Comparison of ENCODE assay signal across 8 mouse cellular contexts in the genomic region with DNA sequence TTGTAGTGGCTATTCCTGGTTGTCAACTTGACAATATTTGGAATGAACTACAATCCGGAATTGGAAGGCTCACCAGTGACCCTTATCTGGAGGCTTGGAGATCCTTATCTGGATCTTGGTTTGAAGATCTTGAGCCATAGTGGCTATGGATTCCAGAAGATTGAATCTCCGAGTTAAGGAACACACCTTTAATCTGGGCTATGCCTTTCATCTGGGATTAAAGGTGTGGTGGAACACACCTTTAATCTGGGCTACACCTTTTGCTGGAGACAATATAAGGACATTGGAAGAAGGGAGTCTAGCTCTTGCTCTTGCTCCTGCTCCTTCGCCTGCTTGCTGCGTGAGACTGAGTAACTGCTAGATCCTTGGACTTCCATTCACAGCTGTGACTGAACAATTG. TPM values are rescaled to one million over a fixed set of nuclear protein-coding genes. Genes with fewer than 3 reads are reported as not detected.
DNase-seq lines count a peak whose midpoint lies in the region; ATAC-seq and TF ChIP-seq lines count a peak whose summit lies in the region.
"Not testable (repeated sequence)": the region's sequence is repeated elsewhere in the genome, so short reads cannot be mapped to it uniquely, and the experiment has no call there.

A gene (plus strand): TSS at position 301 of the 400 bp plus-strand sequence.

- not testable (repeated sequence) for H3K27ac ChIP-seq in cortical plate, adult 2 months (ENCODE audit: insufficient read depth, low read length); intestine, postnatal 0 days (ENCODE audit: low read depth, low read length); olfactory bulb, adult 2 months (ENCODE audit: insufficient read depth, low read depth, low read length)

- not testable (repeated sequence) for H3K4me2 ChIP-seq in intestine, postnatal 0 days (replicated peaks; ENCODE audit: low read depth)

- DNase-seq in G1E (ENCODE audit: low spot score); frontal cortex, adult 2 months (ENCODE audit: extremely low spot score in 1 of 2, low spot score in 1 of 2); heart, postnatal 10 days; left cerebral cortex, postnatal 36 days (ENCODE audit: low spot score in 2 of 2): not testable (repeated sequence)

- not testable (repeated sequence) for TF ChIP-seq POLR2A in cortical plate, adult 2 months (IDR thresholded peaks at IDR 0.05; ENCODE audit: extremely low read depth, insufficient read depth, low read length); olfactory bulb, adult 2 months (IDR thresholded peaks at IDR 0.05; ENCODE audit: insufficient read depth, low read depth, low read length)

- TF ChIP-seq CTCF in G1E (IDR thresholded peaks at IDR 0.05; ENCODE audit: low read depth, low read length); cortical plate, adult 2 months (IDR thresholded peaks at IDR 0.05; ENCODE audit: extremely low read depth, insufficient read depth, low read length); intestine, postnatal 0 days (IDR thresholded peaks at IDR 0.05; ENCODE audit: low read depth); olfactory bulb, adult 2 months (IDR thresholded peaks at IDR 0.05; ENCODE audit: insufficient read depth, low read depth, low read length): not testable (repeated sequence)

- WGBS in intestine, postnatal 0 days, result no CpG with 5 or more reads among the region's 4 CpGs
- WGBS in olfactory bulb, adult 2 months, result no CpG with 5 or more reads among the region's 4 CpGs

- H3K36me3 ChIP-seq in G1E (replicated peaks); intestine, postnatal 0 days (ENCODE audit: control insufficient read depth, insufficient read depth): not testable (repeated sequence)

- not testable (repeated sequence) for H3K9me3 ChIP-seq in G1E (replicated peaks); intestine, postnatal 0 days (ENCODE audit: control insufficient read depth)

- not testable (repeated sequence) for H3K9ac ChIP-seq in intestine, postnatal 0 days (ENCODE audit: low read depth, low read length)

- not testable (repeated sequence) for H3K27me3 ChIP-seq in G1E (ENCODE audit: insufficient read depth, low read length); intestine, postnatal 0 days (replicated peaks; ENCODE audit: control insufficient read depth, insufficient read depth, low read length)

- intact Hi-C loops in heart, postnatal 10 days (cut with DNase I); left cerebral cortex, postnatal 36 days (cut with DNase I): not testable (repeated sequence)

- H3K4me1 ChIP-seq in G1E (ENCODE audit: insufficient read depth, low read depth, low read length); cortical plate, adult 2 months (ENCODE audit: control insufficient read depth, insufficient read depth, low read length); intestine, postnatal 0 days (replicated peaks; ENCODE audit: control insufficient read depth, insufficient read depth, low read length); olfactory bulb, adult 2 months (ENCODE audit: control insufficient read depth, insufficient read depth, low read length): not testable (repeated sequence)

- H3K4me3 ChIP-seq in G1E (ENCODE audit: low read depth, low read length); intestine, postnatal 0 days (ENCODE audit: low read depth, low read length): not testable (repeated sequence)
- H3K4me3 ChIP-seq in cortical plate, adult 2 months (ENCODE audit: insufficient read depth, low read length), result peak within 1 kb of the TSS; percentile 32
- H3K4me3 ChIP-seq in olfactory bulb, adult 2 months (ENCODE audit: insufficient read depth, low read depth, low read length), result peak within 1 kb of the TSS; percentile 24

- not testable (repeated sequence) for ATAC-seq in G1E (ENCODE audit: extremely low read depth, insufficient number of reproducible peaks, low FRiP score, poor library complexity, severe bottlenecking); intestine, postnatal 0 days; megakaryocyte, adult 5-6 weeks (ENCODE audit: poor library complexity, severe bottlenecking)

RNA-seq across cellular contexts. Expression of the gene that starts here (rescaled TPM):
- total RNA-seq in G1E (2014; fragmentation: Nextera tagmentation), result 115 and 130 TPM in 2 replicates
- 29.4 and 37.4 TPM in 2 replicates for total RNA-seq in G1E (2017)
- 18.6 and 20.5 TPM in 2 replicates for polyA plus RNA-seq in G1E (2012)
- polyA plus RNA-seq in cortical plate, adult 2 months (2012; rRNA removed), result 25.1 and 25.2 TPM in 2 replicates
- polyA plus RNA-seq in frontal cortex, adult 2 months (2012; rRNA removed), result 25.6 and 28.5 TPM in 2 replicates
- total RNA-seq in heart, postnatal 10 days (2021), result 10 to 100 TPM; 19.8 to 21.6 TPM
- 10.5 and 10.6 TPM in 2 replicates for polyA plus RNA-seq in intestine, postnatal 0 days (2015; fragmentation: Nextera tagmentation; extraction: Ambion mirVana)
- total RNA-seq in left cerebral cortex, postnatal 36 days (2021), result 10 to 100 TPM; 33.1 to 48.4 TPM
- total RNA-seq in megakaryocyte, adult 5-6 weeks (2015), result 25.8 and 31.5 TPM in 2 replicates
- 28.8 and 33.0 TPM in 2 replicates for total RNA-seq in megakaryocyte, adult 5-6 weeks (2017)
- not detected in 2 replicates for polyA plus RNA-seq in olfactory bulb, adult 2 months (2012; ENCODE audit: insufficient read depth, insufficient read length, low replicate concordance, missing spikeins)
